8 mouse cellular contexts compared by ENCODE assay signal in genomic region chr4:129696158-129696985, GRCm38 (mm10). TPM values are rescaled to one million over a fixed set of nuclear protein-coding genes. Genes with fewer than 3 reads are reported as not detected.
DNase-seq lines count a peak whose midpoint lies in the region; ATAC-seq lines count a peak whose summit lies in the region.

TSS of gene Tmem39b (minus strand) at chr4:129696838.

- intact Hi-C loops in gastrocnemius, postnatal 14 days (cut with DNase I; ENCODE audit: low total_unique reads), result no loop called here
- intact Hi-C loops in left cerebral cortex, postnatal 10 days (cut with DNase I), result no loop called here

- DNase-seq in adipocyte (ENCODE audit: low spot score), result peak; percentile 85
- DNase-seq in embryo, embryonic 10 days (ENCODE audit: low spot score), result peak; percentile 96
- DNase-seq in gastrocnemius, postnatal 14 days, result peak; percentile 92
- peak; percentile 89 to 95 for DNase-seq in left cerebral cortex, postnatal 10 days (ENCODE audit: extremely low spot score in 1 of 2, low spot score in 2 of 2)
- DNase-seq in right cerebral cortex, postnatal 25 days, result peak; percentile 93
- DNase-seq in urinary bladder, postnatal 4 days (ENCODE audit: low spot score in 2 of 2), result peak; percentile 89

- ATAC-seq in inflammation-experienced regulatory T-cells, adult 6 months, result peak; percentile 84
- ATAC-seq in megakaryocyte-erythroid progenitor cell, adult 5-6 weeks (replicated peaks; ENCODE audit: low FRiP score, low TSS enrichment, poor library complexity, severe bottlenecking), result peak; percentile 81

RNA-seq across cellular contexts. Expression of gene Tmem39b, which starts in this region (rescaled TPM):
- total RNA-seq in gastrocnemius, postnatal 14 days (2021), result 1 to 10 TPM; 1.9 to 3.7 TPM
- polyA plus RNA-seq in inflammation-experienced regulatory T-cells, adult 6 months (2017; shearing (Covaris generic)), result 10 to 100 TPM in 2 of 3 experiments, 1 to 10 TPM in 1; 8.3 to 16.1 (median 12.8) TPM
- total RNA-seq in left cerebral cortex, postnatal 10 days (2021), result 10 to 100 TPM; 13.3 to 16.3 TPM
- 26.6 and 31.7 TPM in 2 replicates for total RNA-seq in megakaryocyte-erythroid progenitor cell, adult 5-6 weeks (2014; fragmentation: Nextera tagmentation)
- total RNA-seq in megakaryocyte-erythroid progenitor cell, adult 5-6 weeks (2017), result 6.0 and 7.6 TPM in 2 replicates

Comparison
In these comparisons a context has a peak if more than half of its experiments do, and no peak if none do; other contexts are left out.
1. Peak in every context shown above with its lines: DNase-seq and ATAC-seq.